Mouse (Mus musculus): ENCODE results near the gene Dhps. TPM values are rescaled to one million over a fixed set of nuclear protein-coding genes. Genes with fewer than 3 reads are reported as not detected.
"Not testable (repeated sequence)": the region's sequence is repeated elsewhere in the genome, so short reads cannot be mapped to it uniquely, and the experiment has no call there.

The Dhps gene
- polyA plus RNA-seq, 1 experiment: 68.7 TPM

DNA sequence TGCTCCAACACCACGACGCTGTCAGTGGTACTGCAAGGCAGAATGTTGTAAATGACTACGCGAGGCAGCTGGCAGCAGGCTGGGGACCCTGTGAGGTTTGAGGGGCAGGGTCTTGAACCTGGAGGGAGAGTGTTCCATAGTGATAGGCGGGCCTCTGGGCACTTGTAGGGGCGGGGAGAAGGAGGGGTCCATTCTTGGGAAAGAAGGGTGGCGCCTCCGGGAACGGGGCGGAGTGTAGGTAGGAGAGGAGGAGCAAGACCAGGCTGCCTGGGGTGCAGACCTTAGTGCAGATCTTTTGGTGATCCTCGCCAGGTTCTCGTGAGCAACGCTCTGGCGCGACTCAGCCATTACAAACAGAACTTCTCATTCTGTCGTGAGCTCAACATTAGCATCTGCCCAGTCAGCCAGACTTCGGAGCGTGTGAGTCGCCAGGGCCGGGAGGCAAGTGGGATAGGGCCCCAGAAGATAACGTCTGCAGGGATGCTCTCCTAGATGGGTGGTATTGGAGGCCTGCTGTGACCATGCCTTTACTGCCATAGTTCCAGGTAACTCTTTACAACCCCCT lies 20.1 kb downstream of the Dhps start:
- DNase-seq (ENCODE audit: extremely low spot score in 1 of 2, low spot score in 1 of 2): no peak

DNA sequence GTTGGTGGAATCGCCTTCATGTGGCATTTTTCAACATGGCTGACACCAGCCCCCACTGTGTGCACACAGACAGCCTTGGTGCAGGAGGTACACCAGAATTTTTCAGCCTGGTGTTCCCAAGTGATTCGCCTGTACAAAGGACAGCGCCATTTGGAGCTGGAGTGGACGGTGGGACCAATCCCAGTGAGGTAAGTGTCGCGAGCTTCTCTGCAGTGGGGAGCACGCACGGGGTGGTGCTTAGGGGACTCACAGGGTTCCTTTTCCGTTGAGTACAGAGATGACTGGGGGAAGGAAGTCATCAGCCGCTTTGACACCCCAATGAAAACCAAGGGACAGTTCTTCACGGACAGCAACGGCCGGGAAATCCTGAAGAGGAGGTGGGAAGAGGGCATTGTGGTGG lies 23.5 kb downstream of the Dhps start:
- DNase-seq (ENCODE audit: extremely low spot score in 1 of 2, low spot score in 1 of 2): no peak

DNA sequence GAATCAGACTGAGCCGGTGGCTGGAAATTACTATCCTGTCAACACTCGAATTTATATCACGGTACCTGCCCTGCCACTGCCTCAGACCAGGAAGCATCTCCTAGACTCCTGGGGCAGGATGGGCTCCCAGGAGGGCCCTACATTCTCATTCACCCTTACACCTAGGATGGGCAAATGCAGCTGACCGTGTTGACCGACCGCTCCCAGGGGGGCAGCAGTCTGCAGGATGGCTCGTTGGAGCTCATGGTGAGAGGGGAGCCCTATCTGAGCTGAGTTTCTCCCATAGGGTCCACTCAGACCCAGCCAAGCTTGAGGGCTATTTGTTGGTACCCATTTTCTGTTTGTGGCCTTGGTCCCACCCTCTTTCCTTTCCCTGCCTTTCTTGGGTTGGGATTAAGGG lies 24.0 kb downstream of the Dhps start:
- DNase-seq (ENCODE audit: extremely low spot score in 1 of 2, low spot score in 1 of 2): no peak

DNA sequence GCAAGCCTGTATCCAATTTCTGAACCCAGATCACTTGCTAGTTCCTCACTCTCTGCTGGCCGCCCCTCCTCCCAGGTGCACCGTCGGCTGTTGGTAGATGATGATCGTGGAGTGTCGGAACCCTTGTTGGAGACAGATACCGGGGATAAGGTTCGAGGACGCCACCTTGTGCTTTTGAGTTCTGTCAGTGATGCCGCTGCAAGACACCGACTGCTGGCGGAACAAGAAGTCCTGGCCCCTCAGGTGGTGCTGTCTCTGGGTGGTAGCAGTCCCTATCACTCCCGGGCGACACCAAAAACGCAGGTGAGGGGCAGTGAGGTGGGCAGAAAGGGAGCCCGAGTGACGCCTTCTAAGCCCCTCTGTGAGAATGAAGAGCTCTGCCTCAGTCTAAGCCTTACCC lies 24.6 kb downstream of the Dhps start:
- no peak for DNase-seq (ENCODE audit: extremely low spot score in 1 of 2, low spot score in 1 of 2)

DNA sequence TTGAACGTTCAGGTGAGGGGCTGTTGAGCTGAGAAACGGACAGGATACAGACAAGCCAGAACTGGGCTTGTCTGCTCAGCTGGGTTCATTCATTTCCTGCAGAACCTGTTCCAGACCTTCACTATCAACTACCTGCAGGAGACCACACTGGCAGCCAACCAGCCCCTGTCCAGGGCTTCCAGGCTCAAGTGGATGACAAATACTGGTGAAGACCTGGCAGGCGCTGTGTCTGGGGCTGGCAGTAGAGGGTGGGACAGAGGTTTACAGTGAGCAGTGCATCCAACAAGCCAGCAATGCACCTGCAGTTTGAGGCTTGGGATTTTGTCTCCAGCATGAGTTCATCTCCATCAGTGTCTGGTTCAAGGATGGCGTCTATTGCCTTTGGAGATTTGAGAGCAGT lies 25.3 kb downstream of the Dhps start:
- no peak for DNase-seq (ENCODE audit: extremely low spot score in 1 of 2, low spot score in 1 of 2)

DNA sequence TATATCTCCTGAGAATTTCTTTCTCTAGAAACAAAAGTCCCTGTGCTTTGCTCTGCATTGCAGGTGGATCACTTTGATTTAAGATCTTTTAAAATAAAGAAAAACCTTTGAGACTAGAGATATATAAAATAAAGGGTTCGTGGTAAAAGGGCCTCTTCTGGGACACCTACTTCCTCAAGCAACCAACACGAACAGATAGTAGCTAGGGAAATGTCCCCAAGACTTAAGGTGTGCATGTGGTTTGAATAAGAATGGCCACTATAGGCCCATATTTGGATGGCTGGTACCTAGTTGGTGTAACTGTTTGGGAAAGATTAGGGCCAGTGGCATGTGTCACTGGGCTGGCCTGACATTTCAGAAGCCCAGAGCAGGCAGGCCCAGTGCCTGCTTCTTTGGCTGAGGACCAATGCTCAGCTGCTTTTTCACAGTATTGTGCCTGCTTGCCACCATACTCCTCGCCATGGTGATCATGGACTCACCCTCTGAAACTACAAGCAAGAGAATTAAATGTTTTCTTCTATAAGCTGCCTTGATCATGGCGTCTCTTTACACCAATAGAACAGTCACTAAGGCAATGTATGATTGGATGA lies 28.6 kb downstream of the Dhps start:
- DNase-seq (ENCODE audit: extremely low spot score in 1 of 2, low spot score in 1 of 2): no peak

DNA sequence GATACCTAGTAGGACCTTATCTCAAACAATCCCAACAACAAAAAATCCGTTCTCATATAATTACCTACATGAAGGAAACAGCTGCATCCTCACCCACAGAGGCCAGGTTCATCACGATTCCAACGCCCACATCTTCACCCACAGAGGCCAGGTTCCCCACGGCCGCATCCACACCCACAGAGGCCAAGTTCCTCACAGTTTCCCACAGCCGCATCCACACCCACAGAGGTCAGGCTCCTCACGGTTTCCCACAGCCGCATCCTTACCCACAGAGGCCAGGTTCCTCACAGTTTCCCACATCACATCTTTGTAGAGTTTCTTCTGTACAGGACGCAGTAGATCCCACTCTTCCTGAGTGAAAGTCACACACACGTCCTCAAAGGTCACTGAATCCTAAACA lies 41.7 kb downstream of the Dhps start:
- no peak for DNase-seq (ENCODE audit: extremely low spot score in 1 of 2, low spot score in 1 of 2)

DNA sequence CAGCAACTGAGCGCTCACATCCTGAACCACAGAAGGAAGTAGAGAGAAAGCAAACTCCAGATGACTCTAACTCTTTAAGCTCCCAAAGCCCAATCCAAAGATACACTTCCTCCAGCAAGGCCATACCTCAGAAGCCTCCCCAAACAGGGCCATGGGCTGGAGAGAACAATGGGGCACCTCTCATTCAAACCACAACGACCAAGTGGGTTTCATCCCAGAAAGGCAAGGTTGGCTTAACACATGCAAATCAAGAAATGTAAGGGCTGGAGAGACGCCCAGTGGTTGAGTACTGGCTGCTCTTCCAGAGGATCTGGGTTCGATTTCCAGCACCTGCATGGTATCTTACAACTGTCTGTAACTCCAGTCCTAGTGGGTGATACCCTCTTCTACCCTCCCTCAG lies 43.9 kb downstream of the Dhps start:
- no peak for DNase-seq (ENCODE audit: extremely low spot score in 1 of 2, low spot score in 1 of 2)

DNA sequence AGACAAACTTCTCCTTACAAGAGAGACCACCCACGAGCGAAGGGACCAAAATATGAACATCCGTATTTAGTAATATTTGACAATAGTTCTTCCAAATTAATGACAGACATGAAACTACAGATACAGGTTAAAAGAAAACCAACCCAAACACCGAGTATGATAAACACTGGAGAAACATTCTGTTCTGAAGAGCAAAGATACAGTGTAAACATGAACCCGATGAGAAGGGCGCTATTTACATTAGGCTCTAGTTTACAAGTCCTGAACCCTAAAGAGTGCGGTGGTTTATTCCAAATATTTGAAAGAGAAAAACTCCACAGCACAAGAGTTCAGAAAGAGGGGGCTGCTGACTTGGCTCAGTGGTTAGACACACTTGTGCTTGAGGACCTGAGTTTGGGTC lies 45.4 kb downstream of the Dhps start:
- DNase-seq (ENCODE audit: extremely low spot score in 1 of 2, low spot score in 1 of 2): no peak

DNA sequence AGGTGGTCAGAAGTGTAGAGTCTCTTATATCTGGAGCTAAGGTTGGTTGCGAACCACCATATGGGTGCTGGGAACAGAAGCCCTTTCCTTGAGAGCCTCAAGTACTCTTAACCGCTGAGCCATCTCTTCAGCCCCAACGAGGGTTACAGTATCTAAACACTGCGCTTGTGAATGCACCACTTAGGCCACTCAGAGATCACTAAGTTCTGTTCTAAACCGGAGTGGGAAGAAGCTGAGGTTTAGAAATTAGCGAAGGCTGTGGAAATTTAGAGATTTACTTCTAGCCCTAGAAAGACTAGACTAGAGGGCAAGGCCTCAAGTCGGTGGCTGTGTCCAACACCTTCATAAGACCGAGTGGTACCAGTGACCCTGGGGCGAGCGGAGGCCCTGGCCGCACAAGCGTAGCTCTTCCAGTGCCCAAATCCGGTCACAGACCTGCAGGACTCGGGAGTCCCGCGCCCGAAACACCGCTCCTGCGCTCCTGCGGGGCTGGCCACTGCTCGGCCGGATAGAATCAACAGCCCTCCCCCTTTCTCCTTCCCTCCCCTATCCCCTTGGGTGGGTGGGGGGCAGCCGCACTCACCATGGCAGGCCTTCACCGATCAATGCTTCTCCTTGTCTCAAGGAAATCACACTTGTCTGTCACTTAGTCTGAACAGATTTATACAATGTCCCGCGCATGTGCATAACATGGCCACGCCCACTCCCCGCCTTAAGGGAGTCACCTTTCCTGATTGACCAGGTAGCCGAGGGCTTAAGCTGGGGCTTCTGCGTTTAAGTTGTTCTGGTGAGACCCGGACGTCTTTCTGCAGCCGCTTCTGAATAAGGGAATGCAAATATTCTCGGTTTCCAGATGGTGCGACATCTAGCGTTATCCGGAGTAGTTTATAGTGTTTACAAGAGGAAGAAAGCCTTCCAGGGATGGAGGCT lies 47.8 kb downstream of the Dhps start:
- DNase-seq (ENCODE audit: extremely low spot score in 1 of 2, low spot score in 1 of 2): peak; percentile 81 to 90

DNA sequence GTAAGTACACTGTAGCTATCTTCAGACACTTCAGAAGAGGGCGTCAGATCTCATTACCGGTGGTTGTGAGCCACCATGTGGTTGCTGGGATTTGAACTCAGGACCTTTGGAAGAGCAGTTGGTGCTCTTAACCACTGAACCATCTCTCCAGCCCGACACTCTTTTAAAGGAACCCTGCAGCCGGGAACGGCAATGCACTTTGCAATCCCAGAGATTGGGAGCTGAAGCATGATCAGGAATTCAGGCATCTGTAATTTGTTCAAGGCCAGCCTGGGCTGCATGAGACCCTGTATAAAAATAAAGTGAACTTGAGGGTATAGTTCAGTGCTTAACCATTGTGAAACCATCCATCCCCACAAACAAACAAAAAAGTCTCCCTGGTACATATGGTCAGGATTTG lies 48.7 kb downstream of the Dhps start:
- not testable (repeated sequence) for DNase-seq (ENCODE audit: extremely low spot score in 1 of 2, low spot score in 1 of 2)

DNA sequence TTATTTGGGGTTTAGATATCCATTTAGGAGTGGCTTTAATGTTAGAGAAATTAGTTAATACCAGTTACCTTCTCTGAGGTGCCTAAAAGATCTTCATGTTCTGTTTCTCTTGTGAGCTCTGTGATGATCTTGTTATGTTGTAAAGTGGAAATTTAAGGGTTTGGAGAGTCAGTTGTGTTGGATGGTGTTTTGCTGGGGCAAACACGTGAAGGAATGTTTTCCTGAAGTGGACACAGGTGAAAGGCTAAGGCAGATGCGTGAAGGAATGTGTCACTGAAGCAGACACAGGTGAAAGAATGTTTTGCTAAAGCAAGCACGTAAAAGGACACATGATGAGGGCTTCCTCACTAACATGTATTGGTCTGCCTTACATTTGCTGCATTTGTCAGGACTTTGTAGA lies 51.4 kb downstream of the Dhps start, which contains the start of gene Zfp791:
Gene Zfp791 (minus strand): TSS at position 101 of the 400 bp plus-strand sequence.
- no peak for DNase-seq (ENCODE audit: extremely low spot score in 1 of 2, low spot score in 1 of 2)

DNA sequence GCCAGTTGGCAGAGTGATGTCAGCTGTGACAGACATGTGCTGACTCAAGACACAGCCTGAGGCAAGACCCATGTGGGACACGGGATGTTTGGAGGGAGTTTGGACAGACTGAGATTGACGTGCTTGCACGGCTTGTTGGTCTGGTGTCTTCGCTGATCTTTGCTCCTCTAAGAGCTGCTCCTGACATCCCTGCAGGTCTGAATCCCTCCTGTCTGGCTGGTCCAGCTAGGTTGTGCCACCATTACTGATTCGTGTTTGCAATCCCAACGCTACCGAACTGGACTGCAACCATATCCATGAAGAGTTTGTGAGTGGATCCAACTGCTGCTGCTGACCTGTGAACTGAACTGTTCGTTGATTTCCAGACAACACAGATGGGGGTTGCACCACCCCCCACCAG lies 52.1 kb downstream of the Dhps start:
- no peak for DNase-seq (ENCODE audit: extremely low spot score in 1 of 2, low spot score in 1 of 2)

Other genes starting within 250 kb of the Dhps start
- 14.6 and 15.5 TPM in 2 replicates for gene Dand5, start 248.9 kb upstream of the Dhps start, polyA plus RNA-seq (2012; rRNA removed)
- gene Gadd45gip1, start 240.2 kb upstream of the Dhps start, polyA plus RNA-seq (2012; rRNA removed): 28.0 and 30.9 TPM in 2 replicates
- gene Rad23a, start 231.1 kb upstream of the Dhps start, polyA plus RNA-seq (2012; rRNA removed): 75.2 and 80.5 TPM in 2 replicates
- 561 and 590 TPM in 2 replicates for gene Calr, start 224.8 kb upstream of the Dhps start, polyA plus RNA-seq (2012; rRNA removed)
- 59.6 and 59.7 TPM in 2 replicates for gene Farsa, start 214.8 kb upstream of the Dhps start, polyA plus RNA-seq (2012; rRNA removed)
- 4.2 and 5.2 TPM in 2 replicates for gene Syce2, start 199.6 kb upstream of the Dhps start, polyA plus RNA-seq (2012; rRNA removed)
- 55.1 and 71.5 TPM in 2 replicates for gene Gcdh, start 177.8 kb upstream of the Dhps start, polyA plus RNA-seq (2012; rRNA removed)
- 0.17 and 0.38 TPM in 2 replicates for gene Klf1, start 169.8 kb upstream of the Dhps start, polyA plus RNA-seq (2012; rRNA removed)
- 5.7 and 6.5 TPM in 2 replicates for gene Dnase2a, start 163.2 kb upstream of the Dhps start, polyA plus RNA-seq (2012; rRNA removed)
- gene Mast1, start 134.4 kb upstream of the Dhps start, polyA plus RNA-seq (2012; rRNA removed): 69.0 and 76.3 TPM in 2 replicates
- gene Rtbdn, start 124.8 kb upstream of the Dhps start, polyA plus RNA-seq (2012; rRNA removed): 7.6 and 7.9 TPM in 2 replicates
- not detected in 2 replicates for gene Gm49661, start 102.3 kb upstream of the Dhps start, polyA plus RNA-seq (2012; rRNA removed)
- gene Prdx2, start 102.2 kb upstream of the Dhps start, polyA plus RNA-seq (2012; rRNA removed): 318 and 332 TPM in 2 replicates
- 37.5 and 39.7 TPM in 2 replicates for gene Rnaseh2a, start 102.0 kb upstream of the Dhps start, polyA plus RNA-seq (2012; rRNA removed)
- 52.0 and 106 TPM in 2 replicates for gene Junb, start 93.0 kb upstream of the Dhps start, polyA plus RNA-seq (2012; rRNA removed)
- 20.7 and 26.0 TPM in 2 replicates for gene Hook2, start 81.2 kb upstream of the Dhps start, polyA plus RNA-seq (2012; rRNA removed)
- gene Best2, start 57.2 kb upstream of the Dhps start, polyA plus RNA-seq (2012; rRNA removed): 0.10 TPM in 1 of 2 replicates, not detected in the other
- gene Asna1, start 46.5 kb upstream of the Dhps start, polyA plus RNA-seq (2012; rRNA removed): 238 and 271 TPM in 2 replicates
- 150 and 167 TPM in 2 replicates for gene Trir, start 44.9 kb upstream of the Dhps start, polyA plus RNA-seq (2012; rRNA removed)
- gene Tnpo2, start 34.8 kb upstream of the Dhps start, polyA plus RNA-seq (2012; rRNA removed): 96.1 and 109 TPM in 2 replicates
- gene Fbxw9, start 11.7 kb upstream of the Dhps start, polyA plus RNA-seq (2012; rRNA removed): 42.4 and 46.3 TPM in 2 replicates
- 0.74 TPM in 1 of 2 replicates, not detected in the other for gene Gm5741, start 3.8 kb upstream of the Dhps start, polyA plus RNA-seq (2012; rRNA removed)
- gene Wdr83os, start 9.0 kb downstream of the Dhps start, polyA plus RNA-seq (2012; rRNA removed): 110 and 122 TPM in 2 replicates
- gene Wdr83, start 9.5 kb downstream of the Dhps start, polyA plus RNA-seq (2012; rRNA removed): 57.8 and 58.2 TPM in 2 replicates
- gene Man2b1, start 11.5 kb downstream of the Dhps start, polyA plus RNA-seq (2012; rRNA removed): 40.2 and 46.9 TPM in 2 replicates
- 3.2 and 4.0 TPM in 2 replicates for gene Zfp791, start 51.3 kb downstream of the Dhps start, polyA plus RNA-seq (2012; rRNA removed)
- not detected in 2 replicates for gene Cks1brt, start 80.2 kb downstream of the Dhps start, polyA plus RNA-seq (2012; rRNA removed)
- gene Olfr371, start 154.2 kb downstream of the Dhps start, polyA plus RNA-seq (2012; rRNA removed): not detected in 2 replicates
- 38.0 and 43.2 TPM in 2 replicates for gene Orc6, start 227.9 kb downstream of the Dhps start, polyA plus RNA-seq (2012; rRNA removed)
- 75.1 and 87.8 TPM in 2 replicates for gene Vps35, start 228.0 kb downstream of the Dhps start, polyA plus RNA-seq (2012; rRNA removed)